Mouse (Mus musculus) bone marrow macrophage, adult 2 months (primary cell): ENCODE measurements around the gene Ptcra. TPM values are rescaled to one million over a fixed set of nuclear protein-coding genes. Genes with fewer than 3 reads are reported as not detected.
A peak's percentile ranks its signal among the peaks of the same experiment; 100 is the strongest.

ENCODE experiments used
- H3K27ac ChIP-seq: 2 replicates; pipeline ENCODE4 v1.5.1; 2012; ENCODE audit warnings: low read depth, low read length; ENCODE audit not compliant: insufficient read depth
- H3K4me1 ChIP-seq: 2 replicates; pipeline ENCODE4 v1.6.1; 2012; ENCODE audit warnings: low read length; ENCODE audit not compliant: control insufficient read depth, insufficient read depth
- H3K4me3 ChIP-seq: 2 replicates; pipeline ENCODE4 v1.5.1; 2012; ENCODE audit warnings: mild to moderate bottlenecking, low read length, moderate library complexity; ENCODE audit not compliant: insufficient read depth
- CTCF ChIP-seq: IDR thresholded peaks from 2 replicates; pipeline ENCODE4 v1.5.1; 2012; ENCODE audit warnings: low read depth, mild to moderate bottlenecking, low read length, moderate library complexity
- POLR2A ChIP-seq: IDR thresholded peaks from 2 replicates; pipeline ENCODE4 v1.6.1; 2012; ENCODE audit warnings: mild to moderate bottlenecking, low read depth, low read length, borderline replicate concordance
- polyA plus RNA-seq: library from polyadenylated mRNA; stranded (reverse); fragments of >200 nt; gene quantifications from 2 replicates; pipeline ENCODE4 v1.2.4, GENCODE M21; 2012; ENCODE audit not compliant: missing spikeins, insufficient read depth, insufficient read length

The Ptcra gene
- polyA plus RNA-seq, 1 experiment, result not detected

DNA sequence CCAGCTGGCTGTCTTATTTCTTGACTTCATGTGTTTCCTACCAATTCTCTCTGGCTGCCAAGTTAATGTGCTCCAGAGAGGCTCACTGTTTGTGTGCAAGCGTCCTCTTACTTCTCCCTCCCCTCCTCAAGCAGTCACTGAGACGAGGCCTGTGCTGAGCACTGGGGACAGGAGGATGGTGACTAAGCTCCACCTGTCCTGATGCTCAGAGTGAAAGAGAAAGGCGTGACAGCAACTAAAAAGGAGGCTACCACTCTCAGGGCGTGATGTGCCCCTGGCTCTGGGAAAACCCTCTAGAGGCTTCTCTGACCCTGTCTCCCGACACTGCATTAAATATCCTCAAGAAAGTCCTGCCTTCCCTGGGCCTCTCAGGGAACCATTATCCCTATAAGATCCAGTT is 14.2 kb downstream of the Ptcra start:
- Histone ChIP-seq H3K4me1 (peaks cover 44% of the 10 kb centered on the region), H3K4me3 (no peak overlapping the region), H3K27ac (no peak overlapping the region)
- no peak for TF ChIP-seq POLR2A
- TF ChIP-seq CTCF, result no peak

GRCm38 (mm10) chr17:46747806-46748205 is 15.7 kb downstream of the Ptcra start:
- Histone ChIP-seq H3K27ac (peak overlapping the region; percentile 63), H3K4me3 (no peak overlapping the region), H3K4me1 (peaks cover 45% of the 10 kb centered on the region)
- no peak for TF ChIP-seq POLR2A
- TF ChIP-seq CTCF, result no peak

DNA sequence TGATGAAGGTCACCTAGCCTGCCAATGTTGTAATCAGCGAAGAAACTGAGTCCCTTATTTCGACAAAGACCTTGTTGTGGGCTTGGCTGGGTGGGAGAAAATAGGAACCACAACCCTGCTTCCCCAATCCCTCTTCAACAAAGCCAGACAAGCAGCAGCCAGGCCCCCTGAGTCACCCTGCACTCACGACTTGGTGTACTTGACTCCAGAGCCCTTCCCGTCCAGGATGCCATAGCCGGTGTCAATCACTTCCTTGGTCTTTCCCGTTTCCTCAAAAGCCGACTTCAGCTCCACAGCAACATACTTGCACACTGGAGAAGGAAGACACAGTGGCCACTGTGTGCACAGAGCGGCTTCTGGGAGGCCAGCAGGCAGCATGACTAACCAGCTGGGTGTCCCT is 16.3 kb downstream of the Ptcra start:
- Histone ChIP-seq H3K4me3 (no peak overlapping the region), H3K27ac (peak overlapping the region; percentile 63), H3K4me1 (peaks cover 40% of the 10 kb centered on the region)
- TF ChIP-seq CTCF (no peak), POLR2A (no peak)

GRCm38 (mm10) chr17:46745506-46745905 is 18.0 kb downstream of the Ptcra start:
- H3K4me1 ChIP-seq, result peaks cover 38% of the 10 kb centered on the region
- H3K4me3 ChIP-seq, result no peak overlapping the region
- no peak overlapping the region for H3K27ac ChIP-seq
- TF ChIP-seq CTCF, result no peak
- TF ChIP-seq POLR2A, result no peak

DNA sequence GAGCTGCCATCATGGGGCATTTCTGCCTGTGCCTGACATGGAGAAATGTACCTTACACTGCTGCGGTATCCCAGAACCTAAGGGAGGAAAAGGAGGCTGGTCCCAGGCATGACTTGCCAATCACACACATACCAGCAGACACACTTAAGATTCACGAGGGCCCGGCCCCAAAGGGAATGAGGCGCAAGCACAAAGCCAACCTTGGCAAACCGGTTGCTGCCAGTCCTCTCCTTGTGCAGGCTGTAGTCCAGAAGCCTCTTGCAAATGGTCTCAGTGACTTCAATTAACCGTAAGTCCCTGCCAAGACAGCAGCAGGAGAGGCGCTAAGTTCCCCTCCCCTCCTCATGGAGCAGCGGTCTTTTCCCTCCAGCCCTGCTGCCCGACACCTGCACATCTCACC is 20.5 kb downstream of the Ptcra start:
- H3K27ac ChIP-seq, result no peak overlapping the region
- TF ChIP-seq CTCF (no peak), POLR2A (no peak)
- no peak overlapping the region for H3K4me3 ChIP-seq
- peaks cover 25% of the 10 kb centered on the region for H3K4me1 ChIP-seq

DNA sequence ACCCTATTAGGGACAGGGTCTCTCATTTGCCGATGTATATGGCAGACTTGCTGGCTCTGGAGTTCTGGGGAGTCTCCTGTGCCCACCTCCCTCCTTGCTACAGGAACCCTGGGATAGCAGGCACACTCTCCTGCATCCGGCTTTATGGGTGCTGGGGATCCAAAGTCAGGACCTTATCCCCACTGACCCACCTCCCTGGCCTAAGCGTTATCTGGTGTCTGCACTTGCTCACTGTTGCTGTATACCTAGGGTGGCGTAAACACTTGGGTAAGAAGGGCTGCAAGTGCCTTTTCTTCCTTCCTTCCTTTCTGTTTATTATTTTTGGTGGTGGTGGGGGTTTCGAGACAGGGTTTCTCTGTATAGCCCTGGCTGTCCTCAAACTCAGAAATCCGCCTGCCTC is 22.2 kb downstream of the Ptcra start:
- TF ChIP-seq POLR2A (no peak), CTCF (no peak)
- no peak overlapping the region for H3K27ac ChIP-seq

DNA sequence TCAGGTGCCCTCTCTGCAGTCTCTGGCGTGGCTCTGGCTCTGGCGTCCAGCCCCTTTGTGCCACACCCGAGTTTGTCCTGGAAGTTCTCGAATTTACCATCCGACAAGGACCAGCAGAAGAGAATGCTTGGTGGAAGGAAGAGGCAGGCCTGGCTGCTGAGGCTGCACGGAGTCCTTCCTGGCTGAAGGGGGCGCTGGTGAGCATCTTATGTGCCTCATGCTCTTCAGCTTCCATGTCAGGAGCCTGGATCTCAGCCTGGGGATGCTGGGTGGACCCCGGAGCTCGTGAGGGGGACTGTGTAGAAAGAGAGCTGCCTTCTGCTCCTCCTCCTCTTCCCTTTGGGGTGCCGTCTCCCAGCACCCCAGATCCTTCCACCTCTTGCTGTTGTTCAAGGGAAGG is 27.4 kb downstream of the Ptcra start:
- TF ChIP-seq POLR2A (no peak), CTCF (peak; percentile 56)
- Histone ChIP-seq H3K27ac (no peak overlapping the region), H3K4me1 (0 out of 2 replicates have a peak, but pooled peaks cover 2% of the 10 kb centered on the region), H3K4me3 (no peak overlapping the region)

More for the DNA sequence above, 22.2 kb downstream of the Ptcra start:
- Histone ChIP-seq H3K4me1 (peaks cover 13% of the 10 kb centered on the region), H3K4me3 (no peak overlapping the region)

DNA sequence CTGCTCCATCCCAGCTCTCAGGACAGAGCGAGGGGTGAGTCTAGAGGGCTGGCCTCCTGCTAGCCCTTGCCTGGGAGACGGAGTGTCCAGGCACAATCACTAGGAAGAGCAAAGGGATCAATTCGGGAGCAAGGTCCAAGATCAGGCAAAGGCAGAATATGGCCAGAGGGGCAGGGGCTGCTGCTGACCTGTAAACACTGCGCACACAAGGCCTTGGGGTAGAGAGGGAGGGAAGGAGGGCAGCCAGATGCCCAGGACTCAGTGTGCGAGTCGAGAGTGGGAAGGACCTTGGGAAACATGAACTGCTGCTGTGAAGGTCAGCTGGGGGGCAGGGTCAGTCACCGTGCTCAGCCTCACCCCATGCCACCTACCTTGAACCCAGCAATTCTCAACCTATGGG is 28.2 kb downstream of the Ptcra start:
- H3K4me3 ChIP-seq, result no peak overlapping the region
- TF ChIP-seq CTCF (no peak), POLR2A (no peak)
- 0 out of 2 replicates have a peak, but pooled peaks cover 2% of the 10 kb centered on the region for H3K4me1 ChIP-seq
- no peak overlapping the region for H3K27ac ChIP-seq

GRCm38 (mm10) chr17:46734055-46734454 is 29.5 kb downstream of the Ptcra start:
- H3K4me1 ChIP-seq, result 0 out of 2 replicates have a peak, but pooled peaks cover 2% of the 10 kb centered on the region
- TF ChIP-seq CTCF, result no peak
- TF ChIP-seq POLR2A, result no peak
- no peak overlapping the region for H3K27ac ChIP-seq
- no peak overlapping the region for H3K4me3 ChIP-seq

DNA sequence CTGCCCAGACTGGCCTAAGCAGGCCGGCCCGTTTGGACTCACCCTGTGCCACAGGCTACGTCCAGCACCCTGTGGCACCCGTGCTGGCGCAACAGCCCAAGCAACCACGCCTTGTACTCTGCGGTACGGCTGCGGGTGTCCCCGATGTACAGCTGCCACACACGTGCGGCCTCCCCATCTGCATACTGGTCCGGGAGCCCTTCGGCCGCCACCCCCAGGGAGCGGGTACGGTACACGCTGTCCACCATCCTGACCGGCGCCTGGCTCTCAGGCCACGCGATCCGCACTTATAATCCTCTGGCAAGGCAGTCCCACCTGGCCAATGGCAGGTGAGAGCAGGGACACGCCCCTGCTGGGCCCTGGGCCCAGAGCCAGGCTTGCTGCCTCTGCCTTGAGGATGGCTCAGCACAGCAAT is 34.6 kb downstream of the Ptcra start, which contains the start of gene Gnmt:
Gene Gnmt (minus strand): TSS at position 265 of the 415 bp plus-strand sequence.
- no peak within 1 kb of the TSS for H3K4me3 ChIP-seq
- H3K4me1 ChIP-seq, result 0 out of 2 replicates have a peak, but pooled peaks cover 2% of the 10 kb centered on the region
- H3K27ac ChIP-seq, result no peak within 1 kb of the TSS
- no peak for TF ChIP-seq POLR2A
- no peak for TF ChIP-seq CTCF

GRCm38 (mm10) chr17:46728496-46728895 is 35.0 kb downstream of the Ptcra start:
- TF ChIP-seq POLR2A (no peak), CTCF (no peak)
- Histone ChIP-seq H3K4me1 (0 out of 2 replicates have a peak, but pooled peaks cover under 1% of the 10 kb centered on the region), H3K27ac (no peak overlapping the region), H3K4me3 (no peak overlapping the region)
